Mouse (Mus musculus) heart, postnatal 36 days (tissue): ENCODE results near the gene Wdr1. TPM values are rescaled to one million over a fixed set of nuclear protein-coding genes. Genes with fewer than 3 reads are reported as not detected.
"Not testable (repeated sequence)": the region's sequence is repeated elsewhere in the genome, so short reads cannot be mapped to it uniquely, and the experiment has no call there.

ENCODE experiments used
- DNase-seq, 2 experiments: peaks; one replicate each; pipeline ENCODE4 v3.0.0; 2021 to 2022
- intact Hi-C: fragments of 180-260 bp; cut with DNase I; formaldehyde crosslinking; loops from one replicate; pipeline ENCODE4 v1.15.1; 2025
- total RNA-seq, 2 experiments: library from RNA; stranded (reverse); gene quantifications; 2 replicates each; pipeline ENCODE4 v1.2.3; 2021

Wdr1 gene
- total RNA-seq: 100 to 1,000 TPM; 111 to 113 TPM

DNA sequence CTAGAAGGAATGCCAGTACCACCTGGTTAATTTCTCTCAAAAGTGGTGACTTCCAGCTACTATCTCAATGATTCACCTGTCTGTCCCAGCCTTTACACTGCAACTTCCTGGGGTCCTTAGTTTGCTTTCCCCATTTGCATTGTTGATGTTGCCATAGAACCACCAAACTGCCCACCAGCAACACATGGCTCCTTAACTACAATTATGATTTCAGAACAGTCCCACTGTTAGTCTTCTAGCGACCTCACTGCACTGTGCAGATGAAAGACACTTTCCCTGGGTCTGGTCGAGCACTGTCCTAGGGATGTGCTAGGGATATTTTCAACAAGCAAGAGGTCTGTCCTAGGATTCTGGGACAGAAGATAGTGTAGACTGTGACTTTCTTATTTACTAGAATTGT lies at the start of gene Wdr1:
Gene Wdr1 (minus strand): TSS at position 101 of the 400 bp plus-strand sequence.
- no peak for DNase-seq
- intact Hi-C loops: loop anchor here (5.0 kb wide), 1 partner anchor 81 kb away; no protein-coding TSS in a partner anchor

- intact Hi-C loops: no loop called here
- DNase-seq: no peak
These were observed 48.1 kb upstream of the Wdr1 start for GRCm38 (mm10) chr5:38611118-38611517.

GRCm38 (mm10) chr5:38608219-38608618 lies 45.2 kb upstream of the Wdr1 start:
- intact Hi-C loops, DNase-seq: not testable (repeated sequence)

- no peak for DNase-seq
- intact Hi-C loops: no loop called here
These were observed 35.8 kb upstream of the Wdr1 start for GRCm38 (mm10) chr5:38598647-38599304.

DNA sequence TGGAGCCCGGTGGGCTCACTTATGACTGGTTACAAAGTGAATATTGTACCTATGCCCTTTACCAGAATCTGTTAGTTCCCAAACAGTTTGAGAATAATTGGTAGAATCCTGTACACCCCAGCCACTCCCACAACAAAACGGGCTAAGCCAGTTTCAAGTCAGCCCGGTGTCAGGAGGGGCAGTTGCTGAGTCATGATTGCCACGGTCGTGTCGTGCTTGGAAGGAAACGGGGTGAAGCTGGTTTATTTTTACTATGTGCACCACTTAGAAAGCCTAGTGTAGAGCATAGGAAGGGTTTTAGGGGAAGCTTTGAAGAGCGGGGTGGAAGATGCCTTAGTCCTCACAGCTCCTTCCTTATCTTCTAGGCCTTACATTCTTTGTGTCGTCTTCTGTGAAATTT lies 25.9 kb upstream of the Wdr1 start:
- DNase-seq: no peak
- intact Hi-C loops: no loop called here

GRCm38 (mm10) chr5:38585450-38585849 lies 22.4 kb upstream of the Wdr1 start:
- intact Hi-C loops: loop anchor here (2.0 kb wide), 1 partner anchor 279 kb away; no protein-coding TSS in a partner anchor
- no peak for DNase-seq

DNA sequence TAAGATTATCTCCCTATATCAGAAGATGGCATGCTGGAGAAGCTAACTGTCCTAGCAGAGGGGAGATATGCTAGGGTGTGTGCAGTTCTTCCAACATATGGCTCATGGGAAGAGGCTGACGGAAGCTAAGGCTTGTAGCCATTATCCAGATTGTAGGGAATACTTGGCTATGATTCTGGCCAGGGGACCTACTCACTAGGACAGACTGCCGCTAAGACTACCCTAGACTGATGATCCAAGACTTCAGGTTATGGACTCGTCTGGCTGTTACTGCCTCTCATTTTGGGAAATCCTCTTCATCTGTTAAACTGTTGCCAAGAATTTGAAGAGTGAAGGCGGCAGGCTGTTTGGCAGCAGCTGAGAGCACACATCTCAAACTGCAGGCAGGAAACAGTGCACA lies 20.0 kb upstream of the Wdr1 start:
- intact Hi-C loops: no loop called here
- no peak for DNase-seq

GRCm38 (mm10) chr5:38580703-38581102 lies 17.7 kb upstream of the Wdr1 start:
- intact Hi-C loops: loop anchor here (1.0 kb wide), 1 partner anchor 52 kb away; no protein-coding TSS in a partner anchor
- DNase-seq: peak; percentile 18 to 25

DNA sequence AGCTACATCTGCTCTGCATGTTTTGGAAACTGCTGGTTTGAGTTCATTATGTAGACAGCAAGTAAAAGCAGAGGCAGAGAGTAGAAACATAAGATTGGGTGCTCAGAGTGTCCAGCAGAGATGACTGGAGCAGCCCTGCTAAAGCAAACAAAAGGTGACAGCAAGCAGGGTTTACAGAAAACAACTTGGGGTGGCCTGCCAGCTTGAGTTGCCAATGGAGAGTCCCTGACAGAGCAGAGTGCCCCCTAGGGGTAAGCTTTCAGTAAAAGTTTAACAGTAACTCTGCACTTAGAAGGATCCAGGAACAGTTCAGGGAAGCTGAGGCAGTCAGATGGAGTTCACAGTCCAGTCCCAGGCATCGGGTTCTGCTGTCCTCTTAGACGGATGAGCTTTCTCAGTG lies 7.9 kb upstream of the Wdr1 start:
- intact Hi-C loops: no loop called here
- no peak for DNase-seq

GRCm38 (mm10) chr5:38568652-38569051 lies 5.6 kb upstream of the Wdr1 start:
- DNase-seq: no peak
- intact Hi-C loops: no loop called here

DNA sequence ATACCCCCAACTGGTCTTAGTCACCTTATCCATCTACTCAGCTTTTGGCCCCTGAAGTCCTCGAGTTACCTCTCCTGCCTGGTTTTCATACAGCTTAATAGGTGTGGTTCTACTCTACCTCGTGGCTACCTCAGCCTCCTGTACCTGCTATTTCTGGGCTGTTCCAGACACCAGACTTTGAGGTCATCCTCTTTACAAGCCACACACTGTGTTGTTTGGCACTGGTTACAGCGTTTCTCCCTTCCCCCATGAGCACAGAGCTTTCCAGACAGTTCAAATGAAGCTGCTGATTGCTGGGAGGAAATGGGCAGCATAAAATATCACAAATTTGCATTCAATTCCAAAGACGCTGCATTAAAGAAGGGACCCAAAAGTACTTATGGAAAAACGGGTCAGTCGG lies 1.8 kb upstream of the Wdr1 start:
- intact Hi-C loops: loop anchor here (5.0 kb wide), 1 partner anchor 83 kb away; no protein-coding TSS in a partner anchor
- no peak for DNase-seq

DNA sequence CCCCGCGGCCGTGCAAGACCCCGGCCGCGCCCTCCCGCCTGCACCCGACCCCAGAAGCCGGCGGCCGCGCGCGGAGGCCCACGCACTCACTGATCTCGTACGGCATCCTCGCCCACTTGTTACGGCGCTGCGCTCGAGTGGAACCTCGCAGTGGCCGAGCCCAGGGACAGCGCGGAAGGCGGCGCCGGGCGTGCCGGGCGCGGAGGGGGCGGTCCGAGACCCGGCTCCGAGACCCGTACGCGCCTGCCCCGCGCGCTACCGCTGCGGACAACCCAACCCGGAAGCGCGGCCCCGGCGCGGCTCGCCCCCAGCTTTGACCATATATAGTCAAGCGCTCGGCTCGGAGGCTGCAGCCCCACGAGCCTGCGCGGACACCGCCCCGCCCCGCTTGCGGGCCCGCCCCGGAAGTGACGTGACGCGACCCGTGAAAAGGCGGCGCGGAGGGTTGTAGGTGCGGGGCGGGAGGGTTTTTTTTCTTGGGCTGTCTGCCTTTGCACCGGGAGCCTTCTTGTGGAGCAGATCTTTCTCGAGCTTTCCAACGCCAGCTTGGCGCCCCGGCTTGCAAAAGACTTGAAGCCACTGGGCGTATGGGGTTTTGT lies 1.5 kb downstream of the Wdr1 start:
- peak; percentile 99 to 100 for DNase-seq
- intact Hi-C loops: loop anchor here (2.0 to 5.0 kb wide), 2 partner anchors 17 to 79 kb away; no protein-coding TSS in a partner anchor

DNA sequence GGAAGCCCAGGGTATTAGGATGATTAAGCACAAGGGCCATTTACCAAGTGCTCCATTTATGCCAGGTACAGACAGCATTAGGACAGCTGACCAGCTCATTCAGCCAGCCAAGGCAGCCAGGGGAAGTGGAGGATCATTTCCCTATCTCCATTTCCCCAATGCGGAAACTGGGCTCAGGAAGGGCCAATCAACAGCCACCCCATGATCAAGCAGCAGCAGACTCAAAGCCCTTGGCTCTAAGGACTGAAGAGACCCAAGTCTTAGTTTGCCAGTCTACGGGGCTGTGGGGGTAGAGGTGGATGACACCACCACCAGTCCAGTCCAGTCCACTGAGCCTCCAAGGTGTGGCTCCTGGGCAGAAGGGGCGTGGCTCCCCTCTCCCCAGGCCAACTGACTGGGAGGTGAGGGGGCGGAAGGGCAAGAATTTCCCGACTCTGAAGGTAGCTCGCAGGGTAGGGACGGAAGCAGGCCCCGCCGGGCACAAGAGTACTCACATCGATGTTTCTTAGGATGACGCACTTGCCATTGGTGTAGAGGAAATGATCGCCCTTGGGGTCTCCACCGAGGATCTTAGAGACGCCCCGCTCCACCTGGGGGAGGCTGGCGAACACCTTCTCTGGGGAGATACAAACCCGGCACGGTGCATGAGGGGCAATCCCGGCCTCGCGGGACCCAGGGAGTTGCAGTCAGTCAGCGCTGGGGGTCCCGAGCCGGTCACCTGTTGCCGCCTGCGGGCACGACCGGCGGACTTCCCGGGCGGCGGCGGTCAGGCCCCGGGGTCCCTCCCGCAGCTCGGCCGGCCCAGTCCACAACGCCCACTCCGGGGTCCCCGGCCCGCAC lies 2.2 kb downstream of the Wdr1 start:
- intact Hi-C loops: loop anchor here (2.0 to 5.0 kb wide), 2 partner anchors 16 to 79 kb away; no protein-coding TSS in a partner anchor

DNA sequence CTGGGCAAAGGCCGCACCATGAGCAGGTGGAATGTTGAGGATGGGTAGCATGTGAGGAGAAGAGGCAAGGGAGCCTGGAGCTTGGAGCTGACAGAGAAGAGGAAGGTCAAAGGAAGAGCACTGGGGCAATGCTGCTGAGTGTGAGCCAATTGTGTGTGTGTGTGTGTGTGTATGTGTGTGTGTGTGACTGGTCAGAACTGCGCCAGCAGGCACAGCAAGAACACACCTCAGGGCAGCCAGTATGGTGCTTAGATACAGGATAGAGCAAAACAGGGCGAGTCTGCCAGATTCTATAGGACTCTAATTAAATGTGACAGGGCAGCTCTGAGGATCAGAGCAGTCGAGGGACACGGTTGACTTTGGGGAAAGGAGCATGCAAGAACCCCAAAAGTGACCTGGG lies 4.2 kb downstream of the Wdr1 start:
- intact Hi-C loops: loop anchor here (10.0 kb wide), 1 partner anchor 734 kb away; the partner anchor contains the start of gene Msx1
- DNase-seq: no peak

More for the DNA sequence above, 2.2 kb downstream of the Wdr1 start:
- DNase-seq: peak; percentile 51 to 59

DNA sequence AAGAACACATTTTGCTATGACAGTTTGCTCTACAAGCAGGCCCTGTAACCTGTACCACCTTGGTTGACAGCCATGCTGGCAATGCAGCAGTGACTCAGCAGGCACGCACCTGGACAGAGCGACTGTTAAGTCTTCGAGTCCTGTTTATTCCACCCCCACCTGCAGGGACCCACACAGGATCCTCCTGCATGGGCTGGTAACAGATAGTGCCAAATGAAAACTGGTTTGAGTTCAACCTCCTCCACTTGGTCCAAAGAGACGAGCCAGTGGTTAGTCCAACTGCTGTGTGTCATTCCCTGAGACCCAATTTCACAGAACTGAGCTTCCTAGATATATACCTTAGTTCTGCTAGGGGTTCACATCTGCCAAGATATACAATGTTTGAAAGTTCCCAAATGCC lies 5.2 kb downstream of the Wdr1 start:
- DNase-seq: no peak
- intact Hi-C loops: loop anchor here (10.0 kb wide), 1 partner anchor 733 kb away; the partner anchor contains the start of gene Msx1

DNA sequence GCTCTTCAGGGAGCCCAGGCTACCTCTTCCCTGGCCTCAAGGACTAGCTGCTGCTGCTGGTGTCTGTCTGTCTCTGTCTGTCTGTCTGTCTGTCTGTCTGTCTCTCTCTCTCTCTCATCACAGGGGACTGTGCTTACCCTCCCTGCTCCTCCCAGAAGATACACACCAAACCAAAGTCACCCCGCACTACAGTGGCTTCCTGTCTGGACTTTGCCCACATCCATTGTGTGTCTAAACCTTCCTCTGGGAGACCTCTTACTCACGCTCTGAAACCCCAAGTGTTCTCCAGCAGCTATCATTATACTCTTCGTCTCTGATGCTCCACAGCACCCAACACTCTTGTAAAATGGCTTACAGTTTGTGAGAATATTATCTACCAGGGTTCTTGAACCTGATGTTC lies 6.6 kb downstream of the Wdr1 start:
- intact Hi-C loops: loop anchor here (10.0 kb wide), 1 partner anchor 732 kb away; the partner anchor contains the start of gene Msx1
- no peak for DNase-seq

GRCm38 (mm10) chr5:38553953-38554352 lies 9.1 kb downstream of the Wdr1 start:
- DNase-seq: no peak
- intact Hi-C loops: loop anchor here (2.0 to 10.0 kb wide), 2 partner anchors 15 to 729 kb away; partner anchors contain the start of gene Msx1

DNA sequence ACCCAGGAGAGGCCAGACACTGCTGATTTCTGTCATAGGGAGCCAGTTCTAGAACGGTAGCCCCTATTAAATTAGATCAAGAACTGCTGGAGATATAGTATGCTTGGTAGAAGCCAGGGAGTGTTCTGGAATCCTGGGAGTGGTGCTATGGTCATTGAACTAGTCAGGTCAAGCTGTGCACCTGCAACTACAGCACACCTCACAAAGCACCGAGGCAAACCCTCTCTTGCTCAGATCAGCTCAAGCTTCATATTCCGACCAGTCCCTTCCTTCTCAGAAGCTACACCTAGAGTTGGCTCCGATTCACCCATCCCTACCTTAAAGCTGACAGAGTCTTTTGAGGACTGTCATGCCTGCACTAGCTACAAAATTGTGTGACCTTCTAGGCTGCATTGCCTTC lies 9.5 kb downstream of the Wdr1 start:
- no peak for DNase-seq
- intact Hi-C loops: loop anchor here (2.0 to 10.0 kb wide), 2 partner anchors 15 to 729 kb away; partner anchors contain the start of gene Msx1

DNA sequence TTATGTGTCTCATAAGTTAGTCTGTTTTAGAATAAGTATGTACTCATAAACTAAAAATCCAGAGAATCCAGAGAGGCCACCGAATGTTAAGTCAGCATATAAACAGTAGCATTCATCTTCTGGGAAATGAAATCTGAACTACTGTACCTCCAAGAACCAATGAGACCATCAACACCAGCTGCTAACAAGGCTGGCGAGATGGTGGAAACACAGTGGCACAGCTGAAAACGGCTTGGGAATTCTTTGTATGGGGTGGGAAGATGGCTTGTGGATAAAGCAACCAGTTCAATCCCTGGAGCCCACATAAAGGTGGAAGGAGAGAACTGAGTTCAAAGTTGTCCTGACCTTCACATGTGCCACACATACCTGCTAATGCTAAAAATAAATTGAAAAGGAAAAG lies 10.4 kb downstream of the Wdr1 start:
- no peak for DNase-seq
- intact Hi-C loops: loop anchor here (2.0 to 10.0 kb wide), 2 partner anchors 14 to 728 kb away; partner anchors contain the start of gene Msx1

GRCm38 (mm10) chr5:38550221-38550768 lies 12.7 kb downstream of the Wdr1 start:
- intact Hi-C loops: loop anchor here (10.0 kb wide), 1 partner anchor 725 kb away; the partner anchor contains the start of gene Msx1
- no peak for DNase-seq
